Comparison of ENCODE assay signal across 8 mouse cellular contexts in the genomic region with DNA sequence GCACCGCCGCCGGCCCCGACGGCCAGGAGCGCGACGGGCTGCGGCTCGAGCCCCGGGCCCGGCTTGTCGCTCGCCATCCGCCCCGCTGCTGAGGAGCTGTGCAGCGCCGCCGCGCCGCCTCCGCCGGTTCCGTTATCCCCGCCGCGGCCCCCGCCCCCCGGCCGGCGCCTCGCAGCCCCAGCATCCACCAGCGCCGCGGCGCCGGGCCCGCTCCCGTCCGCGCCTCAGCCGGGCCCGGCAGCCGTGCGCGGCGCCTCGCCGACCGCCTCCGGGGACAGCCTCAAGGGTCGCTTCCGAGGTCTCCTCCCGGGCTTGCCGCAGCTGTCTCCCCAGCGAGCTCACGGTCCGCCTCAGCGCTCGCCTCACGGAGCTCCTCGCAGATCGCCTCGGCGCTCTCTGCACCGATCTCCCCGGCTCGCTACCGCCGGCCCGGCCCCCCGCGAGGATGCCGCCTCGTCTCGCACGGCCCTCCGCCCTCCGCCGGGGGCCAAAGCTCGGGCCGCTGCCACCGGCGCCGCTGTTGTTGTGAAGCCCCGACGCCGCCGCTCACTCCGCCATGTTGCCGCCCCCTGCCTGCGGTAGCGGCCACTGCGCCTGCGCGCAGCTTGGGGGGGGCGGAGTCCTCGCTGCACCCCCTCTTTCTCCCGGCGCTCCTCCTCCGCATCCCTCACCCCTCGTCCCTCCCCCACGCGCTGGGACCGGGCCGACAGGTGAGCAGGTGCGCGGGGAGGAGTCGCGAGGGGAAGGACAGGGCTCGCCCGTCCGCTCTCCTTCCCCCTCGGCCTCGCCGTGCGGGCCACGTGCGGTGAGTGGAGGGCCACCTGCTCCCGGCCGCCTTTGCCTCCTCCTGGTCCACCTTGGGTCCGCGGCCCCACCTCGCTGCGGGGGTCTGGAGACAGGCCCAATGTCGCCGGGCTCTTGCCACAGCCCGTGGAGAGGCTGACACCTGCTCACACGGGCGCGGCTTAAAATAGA. TPM values are rescaled to one million over a fixed set of nuclear protein-coding genes. Genes with fewer than 3 reads are reported as not detected.
DNase-seq lines count a peak whose midpoint lies in the region; ATAC-seq and TF ChIP-seq lines count a peak whose summit lies in the region.

TSS of gene Nbea (minus strand) at position 543 of the 975 bp plus-strand sequence.

- no peak for TF ChIP-seq CTCF in cortical plate, adult 2 months (IDR thresholded peaks at IDR 0.05; ENCODE audit: extremely low read depth, insufficient read depth, low read length)
- peak; percentile 48; the same call in 1 of the 2 replicates for TF ChIP-seq CTCF in hindbrain, postnatal 0 days (IDR thresholded peaks at IDR 0.05; ENCODE audit: low read depth)

- peak; percentile 86 for ATAC-seq in hindbrain, postnatal 0 days

- H3K27me3 ChIP-seq in hindbrain, postnatal 0 days (ENCODE audit: insufficient read depth, low read length): no peaks in the 10 kb centered on the region

- peak within 1 kb of the TSS; percentile 99 for H3K9ac ChIP-seq in hindbrain, postnatal 0 days (replicated peaks; ENCODE audit: low read length)

- TF ChIP-seq POLR2A in cortical plate, adult 2 months (IDR thresholded peaks at IDR 0.05; ENCODE audit: extremely low read depth, insufficient read depth, low read length): peak; percentile 67; the same call in 1 of the 2 replicates

- H3K36me3 ChIP-seq in hindbrain, postnatal 0 days (ENCODE audit: insufficient read depth, low read length): no peaks in the 10 kb centered on the region

- 1% methylated on average over 72 of the region's 131 CpGs for WGBS in hindbrain, postnatal 0 days

- H3K9me3 ChIP-seq in hindbrain, postnatal 0 days (ENCODE audit: low read length): no peaks in the 10 kb centered on the region

- H3K4me3 ChIP-seq in cortical plate, adult 2 months (ENCODE audit: insufficient read depth, low read length): peak within 1 kb of the TSS; percentile 70
- H3K4me3 ChIP-seq in hindbrain, postnatal 0 days (ENCODE audit: low read length): peak within 1 kb of the TSS; percentile 96

- H3K4me1 ChIP-seq in cortical plate, adult 2 months (ENCODE audit: control insufficient read depth, insufficient read depth, low read length): no peaks in the 10 kb centered on the region
- H3K4me1 ChIP-seq in hindbrain, postnatal 0 days (ENCODE audit: insufficient read depth, low read length): no peaks in the 10 kb centered on the region

- peak within 1 kb of the TSS; percentile 100 for H3K27ac ChIP-seq in cortical plate, adult 2 months (ENCODE audit: insufficient read depth, low read length)
- H3K27ac ChIP-seq in hindbrain, postnatal 0 days: peak within 1 kb of the TSS; percentile 97

- peak; percentile 66 for DNase-seq in adrenal gland, adult 8-10 months
- peak; percentile 87 for DNase-seq in gastrocnemius, postnatal 10 days
- peak; percentile 93 for DNase-seq in hindbrain, postnatal 0 days (ENCODE audit: low spot score)
- DNase-seq in left cerebral cortex, adult 18-20 months (ENCODE audit: low spot score in 2 of 2): peak; percentile 86 to 91
- peak; percentile 82 for DNase-seq in lung, postnatal 25 days (ENCODE audit: low spot score)
- DNase-seq in right cerebral cortex, postnatal 14 days: peak; percentile 90
- peak; percentile 72 for DNase-seq in yolk sac, embryonic 10.5 days (ENCODE audit: low spot score)

- peak within 1 kb of the TSS; percentile 73 for H3K4me2 ChIP-seq in hindbrain, postnatal 0 days (ENCODE audit: low read depth, low read length)

RNA-seq across cellular contexts. Expression of gene Nbea, which starts in this region (rescaled TPM):
- 10 to 100 TPM; 25.1 to 41.4 (median 31.0) TPM for total RNA-seq in adrenal gland, adult 8-10 months (2022)
- polyA plus RNA-seq in cortical plate, adult 2 months (2012; rRNA removed): 115 and 123 TPM in 2 replicates
- total RNA-seq in gastrocnemius, postnatal 10 days (2021): 10 to 100 TPM; 12.5 to 15.4 TPM
- total RNA-seq in hindbrain, postnatal 0 days (2014; rRNA removed): 189 and 190 TPM in 2 replicates
- 53.2 and 53.4 TPM in 2 replicates for polyA plus RNA-seq in hindbrain, postnatal 0 days (2015; fragmentation: Nextera tagmentation; extraction: Ambion mirVana)
- total RNA-seq in left cerebral cortex, adult 18-20 months (2021): 100 to 1,000 TPM; 152 to 163 TPM

Comparison
In these comparisons a context has a peak if more than half of its experiments do, and no peak if none do; other contexts are left out.
1. Peak in every context shown above with its lines: DNase-seq, ATAC-seq, H3K4me3 ChIP-seq and H3K27ac ChIP-seq.